Mouse (Mus musculus): Measurements from ENCODE around the gene Trp53i13. TPM values are rescaled to one million over a fixed set of nuclear protein-coding genes. Genes with fewer than 3 reads are reported as not detected.
"Not testable (repeated sequence)": the region's sequence is repeated elsewhere in the genome, so short reads cannot be mapped to it uniquely, and the experiment has no call there.

Gene Trp53i13
- polyA plus RNA-seq (2015; fragmentation: Nextera tagmentation; extraction: Ambion mirVana): 13.8 and 17.6 TPM in 2 replicates

DNA sequence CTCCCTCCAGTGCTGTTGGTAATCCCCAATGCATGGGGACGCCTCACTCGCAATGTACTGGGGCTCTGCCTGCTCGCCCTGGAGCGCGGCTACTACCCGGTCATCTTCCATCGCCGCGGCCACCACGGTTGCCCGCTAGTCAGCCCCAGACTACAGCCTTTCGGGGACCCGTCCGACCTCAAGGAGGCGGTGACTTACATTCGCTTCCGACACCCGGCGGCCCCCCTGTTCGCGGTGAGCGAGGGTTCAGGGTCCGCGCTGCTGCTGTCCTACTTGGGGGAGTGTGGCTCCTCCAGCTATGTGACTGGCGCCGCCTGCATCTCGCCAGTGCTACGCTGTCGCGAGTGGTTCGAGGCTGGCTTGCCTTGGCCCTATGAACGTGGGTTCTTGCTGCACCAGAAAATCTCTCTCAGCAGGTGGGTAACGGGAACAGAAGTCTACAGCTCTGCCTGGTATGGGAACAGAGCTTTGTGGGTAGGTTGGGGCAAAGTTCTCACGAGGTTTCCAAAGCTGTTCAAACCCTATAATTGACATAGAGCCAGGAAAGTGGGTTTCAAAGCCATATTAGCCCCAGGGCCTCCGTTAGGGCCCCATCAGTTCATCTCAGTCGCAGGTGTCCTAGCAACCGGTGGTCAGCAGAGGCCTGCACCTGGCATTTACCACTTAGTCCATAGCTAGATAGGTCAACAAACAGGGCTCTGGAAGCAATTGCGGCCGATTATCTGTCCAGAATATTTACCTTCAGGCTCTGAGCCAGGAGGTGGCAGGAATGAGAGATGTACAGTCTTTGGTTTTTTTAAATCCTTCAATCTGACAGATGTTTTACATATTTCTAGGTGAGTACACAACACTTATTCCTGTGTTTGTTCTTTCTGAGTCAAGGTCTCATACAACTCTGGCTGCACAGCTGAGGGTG, at the start of gene Trp53i13:
TSS of gene Trp53i13 (minus strand) at position 344 of the 916 bp plus-strand sequence.
- peak within 1 kb of the TSS; percentile 55 for H3K4me3 ChIP-seq (ENCODE audit: low read length)
- H3K9ac ChIP-seq (ENCODE audit: low read depth, low read length): peak within 1 kb of the TSS; percentile 60
- 7% methylated on average over 39 of the region's 39 CpGs for WGBS
- no peak for ATAC-seq
- peak within 1 kb of the TSS; percentile 92 for H3K4me2 ChIP-seq (ENCODE audit: low read length)
- H3K27me3 ChIP-seq (replicated peaks; ENCODE audit: control insufficient read depth, insufficient read depth, low read length): no peaks in the 10 kb centered on the region
- H3K36me3 ChIP-seq (ENCODE audit: control insufficient read depth, insufficient read depth, low read length): no peaks in the 10 kb centered on the region
- H3K27ac ChIP-seq (ENCODE audit: low read depth, low read length): no peak within 1 kb of the TSS
- no peaks in the 10 kb centered on the region for H3K9me3 ChIP-seq (ENCODE audit: control insufficient read depth, low read length)
- H3K4me1 ChIP-seq (ENCODE audit: control insufficient read depth, insufficient read depth, low read depth, low read length): peaks cover 23% of the 10 kb centered on the region

DNA sequence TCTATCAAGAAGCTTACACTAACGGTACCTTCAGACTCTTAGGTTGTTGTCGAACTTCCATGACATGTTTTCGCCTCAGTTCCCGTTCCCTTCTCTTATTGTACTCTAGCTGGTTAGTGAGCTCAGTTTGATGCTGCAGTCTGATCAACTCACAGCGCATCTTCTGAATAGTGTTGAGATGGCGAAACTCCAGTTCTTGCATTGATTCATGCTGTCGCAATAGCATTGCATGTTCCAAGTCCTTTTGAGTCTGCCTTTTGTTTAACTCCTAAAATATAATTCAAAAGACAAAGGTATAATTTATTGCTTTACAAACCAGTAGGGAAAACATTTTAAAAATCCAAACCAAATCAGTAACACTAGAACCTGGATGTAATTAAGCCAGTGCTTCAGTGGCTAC, 29.5 kb upstream of the Trp53i13 start:
- Histone ChIP-seq H3K27ac (ENCODE audit: low read depth, low read length) (no peak overlapping the region), H3K27me3 (replicated peaks; ENCODE audit: control insufficient read depth, insufficient read depth, low read length) (no peaks in the 10 kb centered on the region), H3K9me3 (ENCODE audit: control insufficient read depth, low read length) (no peaks in the 10 kb centered on the region), H3K36me3 (ENCODE audit: control insufficient read depth, insufficient read depth, low read length) (peaks cover 35% of the 10 kb centered on the region), H3K4me1 (ENCODE audit: control insufficient read depth, insufficient read depth, low read depth, low read length) (no peaks in the 10 kb centered on the region), H3K4me3 (ENCODE audit: low read length) (no peak overlapping the region), H3K4me2 (ENCODE audit: low read length) (no peak overlapping the region), H3K9ac (ENCODE audit: low read depth, low read length) (no peak overlapping the region)
- 94% methylated on average over 7 of the region's 7 CpGs for WGBS
- no peak for ATAC-seq

DNA sequence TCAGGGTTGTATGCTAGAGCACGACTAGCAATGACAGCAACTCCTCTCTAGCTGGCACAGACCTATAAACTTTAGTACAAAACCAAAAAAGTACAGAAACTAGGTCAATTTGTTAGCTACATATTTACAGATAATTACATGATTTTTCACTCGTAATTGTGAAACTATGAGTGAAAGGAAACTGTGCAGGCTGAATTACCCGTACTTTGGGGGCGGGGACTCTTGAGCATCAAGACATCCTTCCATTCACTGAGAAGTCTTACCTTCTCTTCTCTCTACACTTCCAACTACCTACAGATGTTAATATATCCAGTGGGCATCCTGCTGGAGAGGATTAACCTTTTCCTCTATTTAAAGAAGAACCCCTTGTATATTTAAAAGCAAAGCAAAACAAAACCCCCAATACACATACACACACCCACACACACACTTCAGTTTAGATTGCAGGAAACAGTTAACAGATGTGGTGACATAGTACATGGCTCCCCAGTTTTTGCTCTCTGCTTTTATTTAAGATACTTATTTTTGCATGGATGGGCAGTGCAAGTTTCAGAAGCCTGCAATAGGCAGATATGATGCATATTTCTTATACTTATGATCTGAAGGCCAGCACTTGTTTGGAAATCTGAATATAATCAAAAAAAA, 16.5 kb upstream of the Trp53i13 start:
- H3K4me1 ChIP-seq (ENCODE audit: control insufficient read depth, insufficient read depth, low read depth, low read length): no peaks in the 10 kb centered on the region
- 92% methylated on average over 4 of the region's 4 CpGs for WGBS
- ATAC-seq: no peak
- H3K9me3 ChIP-seq (ENCODE audit: control insufficient read depth, low read length): no peaks in the 10 kb centered on the region
- no peaks in the 10 kb centered on the region for H3K27me3 ChIP-seq (replicated peaks; ENCODE audit: control insufficient read depth, insufficient read depth, low read length)
- H3K27ac ChIP-seq (ENCODE audit: low read depth, low read length): no peak overlapping the region
- no peak overlapping the region for H3K4me2 ChIP-seq (ENCODE audit: low read length)
- H3K36me3 ChIP-seq (ENCODE audit: control insufficient read depth, insufficient read depth, low read length): peaks cover 8% of the 10 kb centered on the region
- no peak overlapping the region for H3K9ac ChIP-seq (ENCODE audit: low read depth, low read length)
- no peak overlapping the region for H3K4me3 ChIP-seq (ENCODE audit: low read length)

DNA sequence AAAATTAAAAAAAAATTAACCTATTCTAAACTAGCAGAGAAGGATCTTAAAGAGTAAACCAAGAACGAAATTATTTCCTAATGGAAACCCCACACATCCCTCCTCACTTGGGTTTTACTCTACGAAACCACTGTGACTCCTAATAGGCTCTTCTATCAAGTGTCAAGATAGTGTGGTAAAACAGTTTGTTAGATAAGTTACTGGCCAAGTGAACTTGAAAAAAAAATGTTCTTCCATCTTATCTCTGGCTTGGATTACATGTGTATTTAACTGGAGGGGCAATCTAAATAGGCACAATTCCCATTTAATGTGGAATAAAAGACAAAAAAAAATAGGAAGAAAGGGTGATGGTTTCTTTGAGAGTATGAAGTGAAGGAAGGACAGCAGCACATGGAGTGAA, 15.1 kb upstream of the Trp53i13 start:
- no peak overlapping the region for H3K4me2 ChIP-seq (ENCODE audit: low read length)
- no peak overlapping the region for H3K9ac ChIP-seq (ENCODE audit: low read depth, low read length)
- no peak overlapping the region for H3K27ac ChIP-seq (ENCODE audit: low read depth, low read length)
- H3K27me3 ChIP-seq (replicated peaks; ENCODE audit: control insufficient read depth, insufficient read depth, low read length): no peaks in the 10 kb centered on the region
- no peaks in the 10 kb centered on the region for H3K36me3 ChIP-seq (ENCODE audit: control insufficient read depth, insufficient read depth, low read length)
- H3K9me3 ChIP-seq (ENCODE audit: control insufficient read depth, low read length): no peaks in the 10 kb centered on the region
- no peak overlapping the region for H3K4me3 ChIP-seq (ENCODE audit: low read length)
- 88% methylated on average over 2 of the region's 2 CpGs for WGBS
- no peak for ATAC-seq
- H3K4me1 ChIP-seq (ENCODE audit: control insufficient read depth, insufficient read depth, low read depth, low read length): no peaks in the 10 kb centered on the region

DNA sequence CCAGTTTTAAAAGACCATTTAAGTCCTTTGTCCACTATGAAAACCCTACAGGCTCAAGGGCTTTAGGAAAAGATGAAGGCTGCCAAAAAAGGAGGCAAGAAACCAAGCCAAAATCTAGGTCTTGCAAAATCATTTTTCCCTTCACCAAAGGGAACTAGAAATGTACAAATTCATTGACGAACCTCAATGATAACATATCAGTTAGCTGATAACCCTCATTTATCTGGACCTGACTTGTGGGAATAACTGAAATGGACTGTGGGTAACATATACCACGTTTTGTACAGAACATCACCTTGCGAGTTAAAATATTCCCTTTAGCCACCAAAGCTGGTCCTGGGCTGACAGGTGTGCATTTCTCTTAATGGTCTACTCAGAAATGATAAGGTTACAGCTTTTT, 13.9 kb upstream of the Trp53i13 start:
- H3K27ac ChIP-seq (ENCODE audit: low read depth, low read length): no peak overlapping the region
- no peak for ATAC-seq
- no peaks in the 10 kb centered on the region for H3K9me3 ChIP-seq (ENCODE audit: control insufficient read depth, low read length)
- H3K9ac ChIP-seq (ENCODE audit: low read depth, low read length): no peak overlapping the region
- no peaks in the 10 kb centered on the region for H3K27me3 ChIP-seq (replicated peaks; ENCODE audit: control insufficient read depth, insufficient read depth, low read length)
- no peaks in the 10 kb centered on the region for H3K36me3 ChIP-seq (ENCODE audit: control insufficient read depth, insufficient read depth, low read length)
- H3K4me3 ChIP-seq (ENCODE audit: low read length): no peak overlapping the region
- no peaks in the 10 kb centered on the region for H3K4me1 ChIP-seq (ENCODE audit: control insufficient read depth, insufficient read depth, low read depth, low read length)
- no peak overlapping the region for H3K4me2 ChIP-seq (ENCODE audit: low read length)
- WGBS: 89% methylated on average over 3 of the region's 3 CpGs

DNA sequence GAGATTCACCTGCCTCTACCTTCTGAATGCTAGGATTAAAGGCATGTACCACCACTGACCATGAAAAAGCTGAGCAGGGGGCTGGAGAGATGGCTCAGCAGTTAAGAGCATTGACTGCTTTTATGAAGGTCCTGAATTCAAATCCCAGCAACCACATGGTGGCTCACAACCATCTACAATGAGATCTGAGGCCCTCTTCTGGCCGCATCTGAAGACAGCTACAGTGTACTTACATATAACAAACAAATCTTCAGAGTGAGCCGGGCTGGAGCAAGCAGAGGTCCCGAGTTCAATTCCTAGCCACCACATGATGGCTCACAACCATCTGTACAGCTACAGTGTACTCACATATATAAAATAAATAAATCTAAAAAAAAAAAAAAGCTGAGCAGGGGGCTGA, 12.6 kb upstream of the Trp53i13 start:
- not testable (repeated sequence) for H3K9me3 ChIP-seq (ENCODE audit: control insufficient read depth, low read length); H3K4me3 ChIP-seq (ENCODE audit: low read length); H3K4me2 ChIP-seq (ENCODE audit: low read length); H3K4me1 ChIP-seq (ENCODE audit: control insufficient read depth, insufficient read depth, low read depth, low read length); H3K27ac ChIP-seq (ENCODE audit: low read depth, low read length); H3K36me3 ChIP-seq (ENCODE audit: control insufficient read depth, insufficient read depth, low read length); H3K27me3 ChIP-seq (replicated peaks; ENCODE audit: control insufficient read depth, insufficient read depth, low read length); ATAC-seq; H3K9ac ChIP-seq (ENCODE audit: low read depth, low read length)
- 90% methylated on average over 3 of the region's 3 CpGs for WGBS

DNA sequence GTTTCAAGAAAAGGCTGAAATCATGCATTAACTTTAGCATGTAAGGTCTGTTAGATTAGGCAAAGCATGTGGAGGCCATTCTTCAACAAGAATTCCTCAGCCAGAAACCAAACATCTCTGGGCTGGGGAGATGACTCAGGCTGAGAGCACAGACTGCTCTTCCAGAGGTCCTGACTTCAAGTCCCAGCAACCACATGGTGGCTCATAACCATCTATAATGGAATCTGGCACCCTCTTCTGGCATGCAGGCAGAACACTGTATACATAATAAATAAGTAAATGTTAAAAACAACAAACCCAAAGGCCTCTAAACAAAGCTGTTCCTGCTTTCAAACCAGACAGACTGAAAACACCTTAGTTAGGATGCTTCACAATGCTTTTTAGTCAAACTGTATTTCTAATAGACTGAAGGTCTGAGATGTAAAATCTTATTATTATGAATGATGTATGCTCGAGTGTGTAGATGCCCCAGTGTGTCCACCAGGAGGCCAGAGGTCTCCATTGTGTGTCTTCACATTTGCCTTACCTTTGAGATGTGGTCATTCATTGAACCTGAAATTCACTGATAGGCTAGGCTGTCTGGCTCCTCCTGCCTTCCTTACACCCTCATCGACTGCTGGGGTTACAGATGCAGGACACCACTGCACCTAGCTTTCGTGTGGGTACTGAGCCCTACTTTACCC, 10.2 kb upstream of the Trp53i13 start:
- no peaks in the 10 kb centered on the region for H3K9me3 ChIP-seq (ENCODE audit: control insufficient read depth, low read length)
- H3K4me3 ChIP-seq (ENCODE audit: low read length): no peak overlapping the region
- no peak for ATAC-seq
- no peak overlapping the region for H3K4me2 ChIP-seq (ENCODE audit: low read length)
- WGBS: 82% methylated on average over 3 of the region's 3 CpGs
- no peaks in the 10 kb centered on the region for H3K36me3 ChIP-seq (ENCODE audit: control insufficient read depth, insufficient read depth, low read length)
- H3K9ac ChIP-seq (ENCODE audit: low read depth, low read length): no peak overlapping the region
- no peaks in the 10 kb centered on the region for H3K4me1 ChIP-seq (ENCODE audit: control insufficient read depth, insufficient read depth, low read depth, low read length)
- H3K27ac ChIP-seq (ENCODE audit: low read depth, low read length): no peak overlapping the region
- no peaks in the 10 kb centered on the region for H3K27me3 ChIP-seq (replicated peaks; ENCODE audit: control insufficient read depth, insufficient read depth, low read length)

DNA sequence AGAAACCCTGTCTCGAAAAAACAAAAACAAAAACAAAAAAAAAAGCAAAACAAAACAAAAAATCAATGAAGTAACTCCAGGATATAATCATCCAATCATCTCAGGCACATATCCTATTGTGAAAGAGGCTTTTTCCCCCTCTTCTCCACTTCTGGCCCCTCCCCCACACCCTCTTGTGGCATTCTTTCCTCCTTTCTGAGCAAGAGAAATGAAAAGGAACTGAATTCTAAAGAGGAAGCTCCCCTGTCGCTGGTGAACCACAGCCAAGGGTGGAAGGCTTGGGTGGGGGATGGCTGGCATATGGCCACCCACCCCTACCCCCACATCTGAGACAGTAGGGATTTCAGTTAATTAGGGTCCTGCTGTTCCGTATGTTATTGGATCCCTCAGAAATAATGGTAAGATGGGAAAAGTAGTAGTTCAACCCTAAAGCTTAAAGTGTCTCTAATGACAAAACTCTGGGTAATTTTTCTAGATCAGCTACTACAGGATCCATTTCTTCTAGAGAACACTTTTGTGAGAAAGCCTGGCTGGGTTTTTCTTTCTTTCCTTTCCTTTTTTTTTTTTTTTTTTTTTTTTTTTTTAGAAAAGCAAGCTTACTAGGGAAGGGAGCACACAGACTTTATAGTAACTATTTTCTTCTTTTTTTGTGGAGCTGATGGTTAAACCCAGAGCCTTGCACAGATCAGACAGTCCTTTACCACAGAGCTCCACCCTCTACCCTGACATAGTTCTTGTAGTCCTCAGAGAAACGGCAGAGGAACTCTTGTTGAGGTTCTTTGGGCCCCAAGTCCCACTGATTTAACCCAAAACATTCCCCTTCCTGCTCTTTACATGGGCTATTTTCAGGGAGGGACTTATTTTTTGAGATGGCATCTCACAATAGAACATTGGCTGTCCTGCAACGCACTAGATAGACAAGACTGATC, 5.1 kb upstream of the Trp53i13 start:
- no peak overlapping the region for H3K4me3 ChIP-seq (ENCODE audit: low read length)
- H3K4me2 ChIP-seq (ENCODE audit: low read length): no peak overlapping the region
- H3K27me3 ChIP-seq (replicated peaks; ENCODE audit: control insufficient read depth, insufficient read depth, low read length): no peaks in the 10 kb centered on the region
- WGBS: 43% methylated on average over 5 of the region's 5 CpGs
- peaks cover 3% of the 10 kb centered on the region; the same call in 1 of the 2 replicates for H3K4me1 ChIP-seq (ENCODE audit: control insufficient read depth, insufficient read depth, low read depth, low read length)
- no peaks in the 10 kb centered on the region for H3K9me3 ChIP-seq (ENCODE audit: control insufficient read depth, low read length)
- ATAC-seq: no peak
- H3K27ac ChIP-seq (ENCODE audit: low read depth, low read length): no peak overlapping the region
- no peaks in the 10 kb centered on the region for H3K36me3 ChIP-seq (ENCODE audit: control insufficient read depth, insufficient read depth, low read length)
- no peak overlapping the region for H3K9ac ChIP-seq (ENCODE audit: low read depth, low read length)
